Mouse (Mus musculus) embryonic stem cell, embryonic (primary cell): ENCODE measurements around the gene Gm35315.

Source experiments
- CTCF ChIA-PET, 4 experiments: fragments of 300-600 bp in 2 of 4; fragments of 350-600 bp in 2 of 4; sonication (Branson Sonifier 250); formaldehyde crosslinking; loops; one replicate each; lab custom pipeline; 2022; ENCODE audit warnings: inconsistent platforms in 2 of 4; lab: Charles Lee
- POLR2A ChIA-PET, 4 experiments: fragments of 300-600 bp in 2 of 4; fragments of 350-600 bp in 2 of 4; sonication (Branson Sonifier 250); formaldehyde crosslinking; loops; one replicate each; lab custom pipeline; 2022; ENCODE audit warnings: antibody characterized with exemption in 4 of 4, inconsistent platforms in 1 of 4; lab: Charles Lee

The Gm35315 gene

DNA sequence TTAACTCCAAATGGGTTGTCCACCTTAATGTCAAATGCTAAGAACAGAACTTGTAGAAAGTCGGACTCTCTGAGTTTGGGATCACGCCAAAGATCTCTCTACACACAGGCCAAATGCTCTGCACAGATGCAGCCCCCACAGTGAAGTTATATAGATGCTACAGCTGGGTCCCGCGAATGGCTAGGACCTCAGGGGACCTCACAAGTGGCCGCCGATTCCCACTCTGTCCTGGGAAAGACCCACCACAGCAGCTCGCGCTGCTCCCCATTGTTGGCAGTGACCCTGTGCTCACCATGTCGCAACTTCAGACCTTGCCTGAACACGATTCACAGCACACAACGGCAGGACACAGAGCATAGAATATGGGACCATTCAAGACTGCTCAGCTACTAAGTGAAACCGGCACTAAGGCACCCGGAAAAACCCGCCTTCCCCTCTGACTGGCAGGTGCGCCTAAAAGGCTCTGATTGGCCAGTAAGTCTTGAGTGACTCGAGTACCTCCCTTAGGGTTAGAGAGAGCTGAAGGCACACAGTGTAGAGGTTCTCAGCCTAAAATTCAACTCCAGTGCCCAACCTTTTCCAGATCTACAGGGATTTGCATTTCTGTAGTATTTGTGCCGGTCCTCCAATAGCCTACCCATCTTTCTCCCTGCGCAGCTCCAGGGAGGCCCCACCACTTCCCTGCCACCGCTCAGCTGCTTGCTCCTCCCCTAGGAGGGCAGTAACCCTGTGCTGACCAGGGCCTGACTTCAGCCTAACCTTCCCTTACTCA lies 36.4 kb downstream of the Gm35315 start:
- POLR2A ChIA-PET: interaction anchor here in 3 of 4 experiments (0.6 to 2.2 kb wide), 39 partner anchors 12 to 713 kb away, joined by 3 to 20 read pairs (median 5); partner anchors contain the start of genes Gm35315 (in 3 of the 3), Zfp932 (in 2 of the 3), Ankle2 (in 1 of the 3) and Chfr (in 1 of the 3)
- CTCF ChIA-PET: interaction anchor here in 2 of 4 experiments (0.5 to 0.9 kb wide), 3 partner anchors 77 to 227 kb away, joined by 3 read pairs; no protein-coding TSS in a partner anchor
